Mouse (Mus musculus): ENCODE results near the gene Zfp184. TPM values are rescaled to one million over a fixed set of nuclear protein-coding genes. Genes with fewer than 3 reads are reported as not detected.
A peak's percentile ranks its signal among the peaks of the same experiment; 100 is the strongest.

The Zfp184 gene
- polyA plus RNA-seq, 2 experiments, result 0.41 to 0.50 TPM

DNA sequence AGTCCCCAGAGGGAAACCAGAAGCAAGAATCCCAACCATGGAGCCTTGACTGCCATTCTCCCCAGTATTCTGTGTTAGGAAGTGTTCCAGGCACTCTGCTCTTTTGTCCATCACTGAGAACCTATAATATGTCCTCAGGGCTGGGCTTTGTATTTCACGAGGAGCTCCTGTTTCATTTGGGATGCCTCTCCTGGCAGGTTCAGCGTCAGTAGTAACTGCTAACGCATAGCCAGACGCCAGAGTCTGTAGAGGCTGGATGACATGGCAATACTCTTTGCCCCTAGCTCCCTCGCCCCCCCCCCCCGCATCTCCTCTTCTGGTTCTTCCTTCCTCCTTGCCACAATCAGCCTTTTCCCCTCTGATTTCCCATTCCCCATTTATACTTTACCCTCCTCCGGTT is 64.7 kb downstream of the Zfp184 start, which contains the start of gene Prss16:
Prss16 (minus strand) TSS at position 101 of the 400 bp plus-strand sequence.
- WGBS (ENCODE audit: insufficient replicate concordance), result 12% methylated on average over 7 of the region's 7 CpGs
- ATAC-seq (ENCODE audit: insufficient read depth), result no peak
- Histone ChIP-seq H3K4me2 (ENCODE audit: low read depth) (no peak within 1 kb of the TSS), H3K4me1 (replicated peaks; ENCODE audit: control insufficient read depth in 2 of 2, insufficient read depth in 2 of 2, low read length in 1 of 2) (peaks cover 2 to 8% of the 10 kb centered on the region in 2 experiments; a peak in 3 of 4 replicates), H3K27ac (no peak within 1 kb of the TSS), H3K9ac (replicated peaks) (no peak within 1 kb of the TSS), H3K36me3 (replicated peaks; ENCODE audit: control insufficient read depth, insufficient read depth, low read depth) (no peaks in the 10 kb centered on the region), H3K27me3 (ENCODE audit: control insufficient read depth, insufficient read depth, low read length) (peaks cover 88% of the 10 kb centered on the region), H3K9me3 (ENCODE audit: control insufficient read depth, low read length) (no peaks in the 10 kb centered on the region), H3K4me3 (ENCODE audit: insufficient read depth in 1 of 2, low read depth in 2 of 2, low read length in 2 of 2) (no peak within 1 kb of the TSS)
- DNase-seq (ENCODE audit: low read depth in 3 of 3, low spot score in 3 of 3), result no peak
- no peak for TF ChIP-seq CTCF (IDR thresholded peaks at IDR 0.05; ENCODE audit: low read depth)
- no peak for TF ChIP-seq EP300 (IDR thresholded peaks at IDR 0.05; ENCODE audit: low read depth)

MicroRNA genes within 50 kb of the gene (microRNA counts, 519-probe panel; counts per million panel counts)
- microRNA mmu-miR-1983, result 6,389 counts per million, percentile 55 among the panel's probes with 10 or more counts

Small RNA genes within 50 kb of the gene (microRNA-seq; reads per million reads assigned to microRNA genes)
- gene Gm44456 (1.3 reads per million), gene Mir1983 (3,851 reads per million, percentile 85 among the genes with 10 or more reads in this experiment)

Other genes with a start within 250 kb of the Zfp184 start
- not detected in 2 replicates for gene Olfr1359, start 247.0 kb upstream of the Zfp184 start, polyA plus RNA-seq (2012; rRNA removed)
- not detected in 2 replicates for gene Olfr1359, start 247.0 kb upstream of the Zfp184 start, polyA plus RNA-seq (2014; fragmentation: Nextera tagmentation; extraction: Ambion mirVana)
- gene Hist1h2bl, start 229.0 kb upstream of the Zfp184 start, polyA plus RNA-seq (2012; rRNA removed), result 16.0 and 24.7 TPM in 2 replicates
- gene Hist1h2bl, start 229.0 kb upstream of the Zfp184 start, polyA plus RNA-seq (2014; fragmentation: Nextera tagmentation; extraction: Ambion mirVana), result 2.2 and 4.8 TPM in 2 replicates
- 6.9 and 22.2 TPM in 2 replicates for gene Hist1h2ai, start 228.7 kb upstream of the Zfp184 start, polyA plus RNA-seq (2012; rRNA removed)
- gene Hist1h2ai, start 228.7 kb upstream of the Zfp184 start, polyA plus RNA-seq (2014; fragmentation: Nextera tagmentation; extraction: Ambion mirVana), result 15.0 and 22.5 TPM in 2 replicates
- 31.3 and 51.5 TPM in 2 replicates for gene Hist1h3h, start 227.4 kb upstream of the Zfp184 start, polyA plus RNA-seq (2012; rRNA removed)
- gene Hist1h3h, start 227.4 kb upstream of the Zfp184 start, polyA plus RNA-seq (2014; fragmentation: Nextera tagmentation; extraction: Ambion mirVana), result 4.7 and 7.9 TPM in 2 replicates
- gene Hist1h2bm, start 223.1 kb upstream of the Zfp184 start, polyA plus RNA-seq (2012; rRNA removed), result 18.2 and 36.3 TPM in 2 replicates
- gene Hist1h2bm, start 223.1 kb upstream of the Zfp184 start, polyA plus RNA-seq (2014; fragmentation: Nextera tagmentation; extraction: Ambion mirVana), result 4.0 and 5.0 TPM in 2 replicates
- gene Hist1h4j, start 210.0 kb upstream of the Zfp184 start, polyA plus RNA-seq (2012; rRNA removed), result 24.0 and 29.5 TPM in 2 replicates
- 0.52 and 1.1 TPM in 2 replicates for gene Hist1h4j, start 210.0 kb upstream of the Zfp184 start, polyA plus RNA-seq (2014; fragmentation: Nextera tagmentation; extraction: Ambion mirVana)
- 16.2 and 32.8 TPM in 2 replicates for gene Hist1h4k, start 194.6 kb upstream of the Zfp184 start, polyA plus RNA-seq (2012; rRNA removed)
- 2.7 and 5.5 TPM in 2 replicates for gene Hist1h4k, start 194.6 kb upstream of the Zfp184 start, polyA plus RNA-seq (2014; fragmentation: Nextera tagmentation; extraction: Ambion mirVana)
- 61.7 and 194 TPM in 2 replicates for gene Hist1h2ak, start 191.3 kb upstream of the Zfp184 start, polyA plus RNA-seq (2012; rRNA removed)
- gene Hist1h2ak, start 191.3 kb upstream of the Zfp184 start, polyA plus RNA-seq (2014; fragmentation: Nextera tagmentation; extraction: Ambion mirVana), result 11.6 and 13.2 TPM in 2 replicates
- gene Hist1h2bn, start 191.0 kb upstream of the Zfp184 start, polyA plus RNA-seq (2012; rRNA removed), result 25.2 and 29.5 TPM in 2 replicates
- gene Hist1h2bn, start 191.0 kb upstream of the Zfp184 start, polyA plus RNA-seq (2014; fragmentation: Nextera tagmentation; extraction: Ambion mirVana), result 5.4 and 5.7 TPM in 2 replicates
- gene Hist1h1b, start 164.5 kb upstream of the Zfp184 start, polyA plus RNA-seq (2012; rRNA removed), result 8.2 and 9.4 TPM in 2 replicates
- 19.7 and 20.6 TPM in 2 replicates for gene Hist1h1b, start 164.5 kb upstream of the Zfp184 start, polyA plus RNA-seq (2014; fragmentation: Nextera tagmentation; extraction: Ambion mirVana)
- gene Hist1h3i, start 161.7 kb upstream of the Zfp184 start, polyA plus RNA-seq (2012; rRNA removed), result 37.6 and 93.8 TPM in 2 replicates
- gene Hist1h3i, start 161.7 kb upstream of the Zfp184 start, polyA plus RNA-seq (2014; fragmentation: Nextera tagmentation; extraction: Ambion mirVana), result 299 and 331 TPM in 2 replicates
- gene Hist1h2an, start 157.9 kb upstream of the Zfp184 start, polyA plus RNA-seq (2012; rRNA removed), result 10.9 and 22.9 TPM in 2 replicates
- gene Hist1h2an, start 157.9 kb upstream of the Zfp184 start, polyA plus RNA-seq (2014; fragmentation: Nextera tagmentation; extraction: Ambion mirVana), result 12.7 and 14.7 TPM in 2 replicates
- gene Hist1h2bp, start 157.6 kb upstream of the Zfp184 start, polyA plus RNA-seq (2012; rRNA removed), result 2.6 and 4.2 TPM in 2 replicates
- 3.0 and 4.1 TPM in 2 replicates for gene Hist1h2bp, start 157.6 kb upstream of the Zfp184 start, polyA plus RNA-seq (2014; fragmentation: Nextera tagmentation; extraction: Ambion mirVana)
- 13.1 and 13.4 TPM in 2 replicates for gene Hist1h2bq, start 134.9 kb upstream of the Zfp184 start, polyA plus RNA-seq (2012; rRNA removed)
- gene Hist1h2bq, start 134.9 kb upstream of the Zfp184 start, polyA plus RNA-seq (2014; fragmentation: Nextera tagmentation; extraction: Ambion mirVana), result 16.9 and 21.6 TPM in 2 replicates
- 0.24 TPM in 1 of 2 replicates, not detected in the other for gene Hist1h2ao, start 134.6 kb upstream of the Zfp184 start, polyA plus RNA-seq (2012; rRNA removed)
- 3.4 TPM in 1 of 2 replicates, not detected in the other for gene Hist1h2ao, start 134.6 kb upstream of the Zfp184 start, polyA plus RNA-seq (2014; fragmentation: Nextera tagmentation; extraction: Ambion mirVana)
- not detected in 2 replicates for gene Hist1h4m, start 133.3 kb upstream of the Zfp184 start, polyA plus RNA-seq (2012; rRNA removed)
- not detected in 2 replicates for gene Hist1h4m, start 133.3 kb upstream of the Zfp184 start, polyA plus RNA-seq (2014; fragmentation: Nextera tagmentation; extraction: Ambion mirVana)
- 37.4 and 50.3 TPM in 2 replicates for gene Hist1h4n, start 112.9 kb upstream of the Zfp184 start, polyA plus RNA-seq (2012; rRNA removed)
- gene Hist1h4n, start 112.9 kb upstream of the Zfp184 start, polyA plus RNA-seq (2014; fragmentation: Nextera tagmentation; extraction: Ambion mirVana), result 33.6 and 35.5 TPM in 2 replicates
- 88.3 and 95.9 TPM in 2 replicates for gene Hist1h2ap, start 111.6 kb upstream of the Zfp184 start, polyA plus RNA-seq (2012; rRNA removed)
- gene Hist1h2ap, start 111.6 kb upstream of the Zfp184 start, polyA plus RNA-seq (2014; fragmentation: Nextera tagmentation; extraction: Ambion mirVana), result 6,830 and 6,963 TPM in 2 replicates
- gene Hist1h2br, start 111.4 kb upstream of the Zfp184 start, polyA plus RNA-seq (2012; rRNA removed), result 3.4 and 9.6 TPM in 2 replicates
- 18.0 and 22.9 TPM in 2 replicates for gene Hist1h2br, start 111.4 kb upstream of the Zfp184 start, polyA plus RNA-seq (2014; fragmentation: Nextera tagmentation; extraction: Ambion mirVana)
- not detected in 2 replicates for gene Pom121l2, start 36.1 kb downstream of the Zfp184 start, polyA plus RNA-seq (2012; rRNA removed)
- gene Pom121l2, start 36.1 kb downstream of the Zfp184 start, polyA plus RNA-seq (2014; fragmentation: Nextera tagmentation; extraction: Ambion mirVana), result not detected in 2 replicates
- 0.23 and 0.34 TPM in 2 replicates for gene Prss16, start 64.6 kb downstream of the Zfp184 start, polyA plus RNA-seq (2012; rRNA removed)
- gene Prss16, start 64.6 kb downstream of the Zfp184 start, polyA plus RNA-seq (2014; fragmentation: Nextera tagmentation; extraction: Ambion mirVana), result 0.33 and 0.39 TPM in 2 replicates
- gene Hist1h2ah, start 90.5 kb downstream of the Zfp184 start, polyA plus RNA-seq (2012; rRNA removed), result 8.7 and 17.9 TPM in 2 replicates
- gene Hist1h2ah, start 90.5 kb downstream of the Zfp184 start, polyA plus RNA-seq (2014; fragmentation: Nextera tagmentation; extraction: Ambion mirVana), result 12.0 TPM in 2 replicates
- 17.7 and 25.1 TPM in 2 replicates for gene Hist1h2bk, start 90.8 kb downstream of the Zfp184 start, polyA plus RNA-seq (2012; rRNA removed)
- gene Hist1h2bk, start 90.8 kb downstream of the Zfp184 start, polyA plus RNA-seq (2014; fragmentation: Nextera tagmentation; extraction: Ambion mirVana), result 1.0 and 3.1 TPM in 2 replicates
- 66.4 and 87.2 TPM in 2 replicates for gene Hist1h4i, start 96.3 kb downstream of the Zfp184 start, polyA plus RNA-seq (2012; rRNA removed)
- 36.5 and 47.8 TPM in 2 replicates for gene Hist1h4i, start 96.3 kb downstream of the Zfp184 start, polyA plus RNA-seq (2014; fragmentation: Nextera tagmentation; extraction: Ambion mirVana)
- 35.2 and 55.3 TPM in 2 replicates for gene Hist1h2ag, start 97.8 kb downstream of the Zfp184 start, polyA plus RNA-seq (2012; rRNA removed)
- gene Hist1h2ag, start 97.8 kb downstream of the Zfp184 start, polyA plus RNA-seq (2014; fragmentation: Nextera tagmentation; extraction: Ambion mirVana), result 15.5 and 18.0 TPM in 2 replicates
- 21.4 and 38.1 TPM in 2 replicates for gene Hist1h2bj, start 98.1 kb downstream of the Zfp184 start, polyA plus RNA-seq (2012; rRNA removed)
- 11.2 and 12.4 TPM in 2 replicates for gene Hist1h2bj, start 98.1 kb downstream of the Zfp184 start, polyA plus RNA-seq (2014; fragmentation: Nextera tagmentation; extraction: Ambion mirVana)
- gene Vmn1r188, start 139.3 kb downstream of the Zfp184 start, polyA plus RNA-seq (2012; rRNA removed), result not detected in 2 replicates
- gene Vmn1r188, start 139.3 kb downstream of the Zfp184 start, polyA plus RNA-seq (2014; fragmentation: Nextera tagmentation; extraction: Ambion mirVana), result not detected in 2 replicates
- not detected in 2 replicates for gene Vmn1r189, start 160.7 kb downstream of the Zfp184 start, polyA plus RNA-seq (2012; rRNA removed)
- gene Vmn1r189, start 160.7 kb downstream of the Zfp184 start, polyA plus RNA-seq (2014; fragmentation: Nextera tagmentation; extraction: Ambion mirVana), result not detected in 2 replicates
- not detected in 2 replicates for gene Vmn1r191, start 238.9 kb downstream of the Zfp184 start, polyA plus RNA-seq (2012; rRNA removed)
- not detected in 2 replicates for gene Vmn1r191, start 238.9 kb downstream of the Zfp184 start, polyA plus RNA-seq (2014; fragmentation: Nextera tagmentation; extraction: Ambion mirVana)
- not detected in 2 replicates for gene Vmn1r192, start 246.0 kb downstream of the Zfp184 start, polyA plus RNA-seq (2012; rRNA removed)
- gene Vmn1r192, start 246.0 kb downstream of the Zfp184 start, polyA plus RNA-seq (2014; fragmentation: Nextera tagmentation; extraction: Ambion mirVana), result not detected in 2 replicates

All from liver, embryonic 14.5 days (tissue).